Mouse (Mus musculus) right cerebral cortex, postnatal 36 days (tissue): ENCODE results near the gene Kif21b.

ENCODE experiments used
- DNase-seq, 2 experiments: peaks; one replicate each; pipeline ENCODE4 v3.0.0; 2022; ENCODE audit warnings: low spot score in 2 of 2, mixed read lengths in 1 of 2

Kif21b gene

GRCm38 (mm10) chr1:136159830-136160229 is 28.6 kb downstream of the Kif21b start:
- no peak for DNase-seq

GRCm38 (mm10) chr1:136160297-136160696 is 29.1 kb downstream of the Kif21b start:
- DNase-seq = no peak

- no peak for DNase-seq
These were observed 29.7 kb downstream of the Kif21b start for GRCm38 (mm10) chr1:136160930-136161329.

DNA sequence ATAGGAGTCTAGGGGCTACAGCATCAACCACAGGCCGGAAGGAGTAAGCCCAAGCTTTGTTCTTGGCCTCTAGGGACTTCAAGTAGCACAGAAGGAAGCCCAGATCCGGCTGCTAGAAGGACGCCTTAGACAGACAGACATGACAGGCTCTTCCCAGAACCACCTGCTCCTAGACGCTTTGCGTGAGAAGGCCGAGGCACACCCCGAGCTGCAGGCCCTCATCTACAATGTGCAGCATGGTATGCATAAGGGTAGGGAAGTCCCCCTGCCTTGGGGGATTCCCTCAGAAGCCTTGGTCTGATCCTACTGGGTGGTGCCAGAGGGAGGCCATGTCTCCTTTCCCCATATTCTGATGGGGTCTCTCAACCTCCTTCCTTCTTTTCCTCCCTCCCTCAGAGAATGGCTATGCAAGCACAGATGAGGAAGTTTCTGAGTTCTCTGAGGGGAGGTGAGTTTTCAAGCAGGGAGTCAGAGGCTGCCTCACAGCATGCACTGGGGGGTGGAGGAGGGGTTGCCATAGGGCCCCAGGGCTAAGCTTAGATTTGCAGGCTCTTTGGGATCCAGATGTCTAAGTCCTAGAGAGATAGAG is 30.2 kb downstream of the Kif21b start:
- DNase-seq = no peak

GRCm38 (mm10) chr1:136165436-136165835 is 34.2 kb downstream of the Kif21b start:
- no peak for DNase-seq

DNA sequence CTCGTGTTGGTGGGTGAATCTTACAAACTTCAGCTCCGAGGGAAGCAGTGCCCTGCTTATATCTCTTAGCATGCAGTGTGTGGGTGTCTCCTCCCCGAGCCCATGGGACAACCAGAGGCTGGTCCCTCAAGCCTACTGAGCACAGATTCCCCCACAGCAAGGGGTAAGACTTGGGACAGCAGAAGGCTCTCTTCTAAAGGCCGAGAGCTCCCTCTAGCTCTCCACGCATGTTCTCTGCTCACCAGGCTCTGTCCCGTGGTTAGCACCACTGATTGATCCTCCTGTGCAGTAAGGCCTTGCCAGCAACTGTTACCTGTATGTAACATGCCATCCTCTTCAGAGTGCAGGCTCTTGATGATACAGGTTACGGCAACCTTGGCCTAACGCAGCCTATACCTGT is 36.5 kb downstream of the Kif21b start:
- DNase-seq = peak in 1 of 2 experiments; percentile 51

GRCm38 (mm10) chr1:136170109-136170508 is 38.9 kb downstream of the Kif21b start:
- peak; percentile 64 to 67 for DNase-seq

GRCm38 (mm10) chr1:136172696-136173095 is 41.5 kb downstream of the Kif21b start:
- no peak for DNase-seq

DNA sequence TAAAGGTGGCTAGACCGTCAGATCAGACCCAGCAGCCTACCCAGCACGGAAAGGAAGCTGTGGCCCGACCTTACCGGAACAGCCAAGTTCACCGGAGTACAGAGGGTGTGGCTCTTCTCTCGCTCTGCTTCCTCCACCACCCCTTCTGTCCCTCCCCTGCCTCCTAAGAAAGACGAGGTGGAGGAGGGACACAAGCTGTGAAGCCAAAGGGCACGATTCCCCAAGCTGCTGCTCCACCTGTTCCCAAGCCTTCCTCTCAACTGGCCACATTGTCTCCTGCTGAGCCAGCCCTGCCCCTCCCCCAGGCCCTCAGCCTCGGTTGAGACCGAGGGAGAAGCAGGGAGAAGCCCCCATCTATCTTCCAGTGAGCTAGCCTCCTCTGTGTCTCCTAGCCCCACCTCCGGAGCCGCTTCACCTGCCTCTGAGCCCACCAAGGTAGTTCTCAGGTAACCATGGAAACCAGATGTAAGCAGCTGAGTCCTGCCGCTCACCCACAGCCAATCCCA is 43.0 kb downstream of the Kif21b start:
- no peak for DNase-seq

GRCm38 (mm10) chr1:136175183-136175582 is 44.0 kb downstream of the Kif21b start:
- no peak for DNase-seq

DNA sequence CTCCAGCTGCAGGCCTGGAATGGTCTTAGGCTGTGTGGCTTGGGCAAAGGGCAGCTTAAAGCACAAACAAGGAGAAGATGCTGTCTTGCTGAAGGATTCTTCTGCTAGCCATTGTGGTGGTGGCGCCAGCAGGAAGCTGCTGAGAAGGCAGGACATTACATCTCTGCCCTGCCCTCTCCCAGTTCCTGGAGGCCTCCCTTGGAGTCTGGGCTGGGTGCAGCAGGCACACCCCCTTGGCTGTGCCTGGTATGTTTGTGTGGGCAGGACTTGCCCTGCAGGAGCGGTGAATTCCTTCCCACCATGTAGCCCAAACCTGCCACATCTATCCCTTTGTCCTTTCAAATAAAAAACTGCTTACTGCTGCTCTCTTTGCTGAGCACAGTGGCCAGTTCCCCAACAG is 45.9 kb downstream of the Kif21b start:
- no peak for DNase-seq

DNA sequence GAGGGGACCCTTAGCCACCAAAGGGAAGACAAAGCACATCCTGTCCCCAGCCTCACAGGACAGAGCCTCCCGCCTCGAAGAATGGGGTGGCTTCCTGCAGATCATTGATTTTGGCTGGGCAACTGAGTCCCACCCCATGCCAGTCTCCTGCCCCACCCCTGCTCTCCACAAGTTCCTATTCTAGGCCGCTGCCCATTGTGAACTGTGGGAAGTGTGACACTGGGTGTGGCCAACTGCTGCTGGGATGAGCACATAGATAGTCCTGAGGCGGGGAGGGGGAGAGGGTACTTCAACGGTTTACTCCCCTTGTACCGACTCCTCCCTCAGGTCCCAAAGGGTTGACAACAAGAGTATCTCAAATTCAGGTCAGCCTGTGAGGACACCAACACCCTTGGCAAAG is 47.6 kb downstream of the Kif21b start:
- no peak for DNase-seq

- DNase-seq = no peak
These were observed 48.4 kb downstream of the Kif21b start for GRCm38 (mm10) chr1:136179511-136180001.

GRCm38 (mm10) chr1:136190033-136190432 is 58.8 kb downstream of the Kif21b start:
- DNase-seq = no peak

DNA sequence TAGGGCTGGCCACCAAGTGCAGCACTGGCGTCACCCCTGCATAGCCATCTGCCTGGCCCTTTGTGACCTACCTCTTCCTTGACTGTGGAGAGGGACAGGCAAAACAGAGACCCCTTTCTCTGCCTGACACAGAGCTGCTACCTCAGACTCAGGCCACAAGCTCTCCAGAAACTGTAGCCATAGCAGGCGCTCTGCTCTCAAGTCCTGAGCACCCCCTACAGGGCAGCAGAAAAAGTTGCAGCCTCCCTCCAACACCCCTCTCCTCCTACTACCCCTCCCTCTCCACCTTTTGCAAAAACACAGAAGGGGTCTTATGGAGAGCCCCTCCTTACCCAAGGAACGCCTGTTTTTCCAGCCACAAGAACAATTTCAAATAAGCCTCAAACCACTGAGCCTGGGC is 81.6 kb downstream of the Kif21b start, which contains the start of gene Mroh3:
TSS of gene Mroh3 (minus strand) at position 26 of the 400 bp plus-strand sequence.
- no peak for DNase-seq

GRCm38 (mm10) chr1:136214304-136214703 is 83.1 kb downstream of the Kif21b start:
- DNase-seq = no peak

DNA sequence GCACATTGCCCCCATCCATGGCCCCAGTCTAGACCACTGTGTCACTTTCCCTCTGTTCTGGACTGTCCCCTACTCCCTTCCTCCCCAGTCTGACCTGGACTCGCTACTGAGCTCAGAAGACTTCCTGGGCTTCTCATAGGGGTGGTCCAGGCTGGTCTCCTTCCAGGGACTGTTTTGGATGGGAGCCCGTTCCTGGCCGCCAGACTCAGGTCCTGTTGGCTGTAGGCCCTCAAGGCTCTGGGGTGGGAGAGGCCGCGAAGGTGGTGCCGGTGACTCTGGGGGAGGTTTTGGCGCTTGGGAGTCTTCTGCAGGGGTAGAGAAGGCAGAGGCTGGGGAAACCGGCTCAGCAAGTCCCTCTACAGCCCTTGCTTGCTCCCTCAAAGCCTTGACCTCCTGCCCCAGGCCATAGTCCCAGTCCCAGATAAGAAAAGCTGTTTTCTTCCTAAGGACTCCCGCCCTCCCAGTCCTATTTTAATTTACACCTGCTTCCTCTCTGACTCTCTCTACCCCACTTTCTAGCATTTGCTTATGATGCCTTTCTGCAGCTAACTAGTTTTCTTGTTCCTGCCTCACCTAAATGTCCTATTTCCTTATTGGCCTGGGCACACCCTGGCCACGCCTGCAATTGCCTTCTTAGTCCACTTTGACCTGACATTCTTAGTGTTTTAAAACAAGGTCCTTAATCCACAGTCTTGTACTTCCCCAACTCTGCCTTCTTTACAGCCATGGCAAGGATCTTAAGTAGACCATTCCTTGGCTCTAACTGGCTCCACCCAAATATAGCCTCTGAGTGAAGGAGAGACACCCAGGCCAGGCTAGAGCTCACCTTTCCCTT is 89.1 kb downstream of the Kif21b start:
- DNase-seq = no peak

DNA sequence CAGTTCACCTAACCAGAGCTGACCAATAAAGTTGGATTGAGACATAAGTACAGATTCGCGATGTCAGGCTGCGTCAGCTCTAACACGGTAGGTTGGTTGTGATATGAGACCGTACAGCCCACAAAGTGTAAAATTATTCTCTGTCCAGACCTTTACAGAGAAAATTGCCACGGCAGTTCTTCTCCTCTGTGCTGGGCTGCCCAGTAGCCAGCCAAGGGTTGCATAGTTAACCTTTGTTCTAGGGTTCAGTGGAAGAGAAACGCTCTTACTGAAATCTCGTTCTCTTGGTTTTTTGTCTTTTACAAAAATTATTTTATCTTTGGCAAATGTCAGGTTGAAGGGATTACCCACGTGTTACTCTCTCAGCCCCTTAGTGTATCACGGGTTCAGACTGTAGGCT is 91.2 kb downstream of the Kif21b start:
- DNase-seq = no peak

DNA sequence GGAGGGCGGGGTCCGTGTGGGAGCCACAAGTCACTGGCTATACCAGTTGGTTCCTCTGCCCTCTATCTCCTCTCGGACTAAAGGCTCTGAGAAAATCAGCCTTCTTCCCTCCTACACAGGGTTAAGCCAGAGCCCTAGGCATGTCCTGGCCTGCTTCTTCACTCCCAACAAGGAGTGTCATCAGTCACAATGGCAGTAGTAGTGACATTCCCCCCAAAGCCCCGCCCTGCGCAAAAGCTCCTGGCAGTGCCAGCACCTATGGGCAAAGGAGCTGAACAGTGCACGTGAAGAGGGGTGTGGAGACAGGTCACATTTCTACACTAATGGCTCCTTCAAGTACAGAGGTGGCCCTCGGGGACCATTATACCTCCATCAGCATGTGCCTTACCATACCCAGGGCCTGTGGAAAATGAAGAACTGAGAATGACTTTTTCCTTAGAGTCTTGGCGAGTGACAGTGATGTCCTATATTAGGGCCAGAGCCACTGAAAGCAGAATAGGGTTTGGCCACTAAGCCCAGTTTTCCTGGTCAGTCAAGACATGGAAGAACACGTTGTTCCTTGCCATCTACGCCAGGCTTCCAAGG is 92.7 kb downstream of the Kif21b start:
- DNase-seq = no peak

GRCm38 (mm10) chr1:136225846-136226245 is 94.7 kb downstream of the Kif21b start:
- no peak for DNase-seq

DNA sequence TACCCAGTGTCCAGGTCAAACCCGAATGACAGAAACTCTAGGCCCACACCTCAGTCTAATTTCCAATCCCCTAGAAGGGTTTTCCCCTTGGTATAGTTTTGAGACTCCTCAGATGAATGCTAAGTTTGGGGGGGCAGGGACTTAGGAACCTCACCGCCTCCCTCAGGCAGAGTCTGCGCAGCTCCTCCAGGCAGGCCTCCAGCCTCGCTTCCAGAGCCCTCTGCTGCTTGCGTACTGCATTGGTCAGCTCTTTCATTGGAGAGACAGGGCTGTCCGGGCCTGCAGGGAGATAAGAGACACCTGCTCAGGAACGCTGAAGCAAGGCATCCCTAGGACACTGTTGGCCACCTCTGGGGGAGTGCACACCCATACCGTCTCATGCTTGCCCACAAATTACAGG is 95.4 kb downstream of the Kif21b start:
- no peak for DNase-seq
